Comparison of ENCODE assay signal across 9 mouse cellular contexts in genomic region chr6:145373712-145374221, GRCm38 (mm10).
A peak's percentile ranks its signal among the peaks of the same experiment; 100 is the strongest.
DNase-seq lines count a peak whose midpoint lies in the region; ATAC-seq and TF ChIP-seq lines count a peak whose summit lies in the region.
"Had no signal": no experiment of that assay in that cellular context is flagged by ENCODE, and none has a peak within 500 bp of the region (broad histone marks: within the 10 kb centered on the region; RNA-seq: fewer than 3 reads in every experiment).

No protein-coding gene starts in this region.

- no peak overlapping the region for H3K4me3 ChIP-seq in lung, adult 2 months (replicated peaks; ENCODE audit: extremely low read depth, low read depth, low read length)
- H3K4me3 ChIP-seq in layer of hippocampus, adult 2 months = no peak overlapping the region
- H3K4me3 ChIP-seq: hindbrain, embryonic 15.5 days had no signal

- ATAC-seq in erythroid progenitor cell, adult 5-6 weeks (replicated peaks; ENCODE audit: low FRiP score, poor library complexity, severe bottlenecking) = no peak
- ATAC-seq in monocyte, adult 5-6 weeks (replicated peaks; ENCODE audit: insufficient number of reproducible peaks, low FRiP score, low TSS enrichment, poor library complexity, severe bottlenecking) = no peak

- H3K4me1 ChIP-seq in lung, adult 2 months (ENCODE audit: control insufficient read depth, insufficient read depth, low read length) = no peaks in the 10 kb centered on the region
- H3K4me1 ChIP-seq: hindbrain, embryonic 15.5 days had no signal

- DNase-seq in lung, postnatal 10 days = peak; percentile 65
- no peak for DNase-seq in lung, adult 2 months
- DNase-seq in adrenal gland, adult 8-10 months = peak; percentile 30
- peak; percentile 71 to 86 for DNase-seq in layer of hippocampus, adult 2 months (ENCODE audit: low spot score in 2 of 2)
- DNase-seq in retina, embryonic 14.5 days (ENCODE audit: low spot score) = peak; percentile 29
- no peak for DNase-seq in heart, adult 11 months

- H3K27ac ChIP-seq in layer of hippocampus, adult 2 months = peak overlapping the region; percentile 88
- H3K27ac ChIP-seq: hindbrain, embryonic 15.5 days had no signal

- TF ChIP-seq POLR2A in lung, adult 2 months (IDR thresholded peaks at IDR 0.05; ENCODE audit: borderline replicate concordance, extremely low read depth, low read depth, low read length) = no peak

- 40% methylated on average over 7 of the region's 7 CpGs for WGBS in lung, adult 2 months

- TF ChIP-seq CTCF in lung, adult 2 months (IDR thresholded peaks at IDR 0.05; ENCODE audit: insufficient read depth, low read length) = no peak
- no peak for TF ChIP-seq CTCF in layer of hippocampus, adult 2 months (conservative IDR thresholded peaks at IDR 0.05)

Comparison
In these comparisons a context has a peak if more than half of its experiments do, and no peak if none do; other contexts are left out.
1. DNase-seq: peak in lung, postnatal 10 days (single experiment), adrenal gland, adult 8-10 months (single experiment), layer of hippocampus, adult 2 months (2 of 2) and retina, embryonic 14.5 days (single experiment); none in lung, adult 2 months (single experiment) and heart, adult 11 months (single experiment).